Mouse (Mus musculus): ENCODE data around the gene Tsga10. TPM values are rescaled to one million over a fixed set of nuclear protein-coding genes. Genes with fewer than 3 reads are reported as not detected.

Tsga10 gene
- total RNA-seq, 2 experiments from 2014 or later: 20.0 to 24.0 TPM

DNA sequence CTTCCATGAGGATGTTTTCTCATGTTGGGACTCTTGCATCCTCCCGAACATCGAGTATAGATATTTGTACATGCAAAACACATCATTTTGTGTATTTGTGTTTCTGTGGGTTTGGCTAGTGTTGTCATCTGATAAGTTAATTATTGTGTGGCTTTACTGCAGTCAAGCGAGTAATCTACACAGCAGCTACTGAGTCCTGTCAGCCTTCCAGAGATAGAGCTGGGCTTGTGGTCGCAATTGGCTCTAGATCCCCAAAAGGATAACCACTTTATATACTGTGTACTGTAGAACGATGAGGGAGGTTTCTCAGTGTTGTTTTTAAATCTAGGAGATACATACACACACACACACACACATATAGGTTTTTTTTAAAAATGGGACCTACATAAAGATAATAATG lies 130.3 kb downstream of the Tsga10 start:
- no peak for TF ChIP-seq CTCF (IDR thresholded peaks at IDR 0.05)
- intact Hi-C loops (cut with DNase I): no loop called here
- Histone ChIP-seq H3K27ac (no peak overlapping the region), H3K4me3 (no peak overlapping the region)
- no peak for DNase-seq (ENCODE audit: extremely low spot score in 1 of 2, low spot score in 2 of 2)

DNA sequence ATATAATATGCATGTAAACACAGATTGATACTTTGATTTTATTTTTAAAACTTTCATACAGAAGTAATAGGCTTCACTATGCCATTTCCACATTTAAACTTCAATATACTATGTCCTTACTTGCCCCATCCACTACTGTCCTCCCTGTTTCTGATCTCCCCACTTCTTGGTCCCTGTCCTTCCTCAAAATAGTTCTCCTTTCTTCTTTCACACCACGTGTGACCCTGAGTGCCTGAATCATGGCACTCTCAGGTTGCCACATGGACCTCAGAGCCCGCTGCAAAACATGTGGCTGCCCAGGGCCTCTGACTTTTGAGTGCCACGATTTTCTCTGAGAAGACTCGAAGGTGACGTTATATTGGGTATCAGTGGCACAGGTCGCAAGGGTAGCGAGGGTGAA lies 131.4 kb downstream of the Tsga10 start:
- no peak for DNase-seq (ENCODE audit: extremely low spot score in 1 of 2, low spot score in 2 of 2)
- intact Hi-C loops (cut with DNase I): no loop called here
- no peak overlapping the region for H3K4me3 ChIP-seq
- no peak overlapping the region for H3K27ac ChIP-seq
- no peak for TF ChIP-seq CTCF (IDR thresholded peaks at IDR 0.05)

DNA sequence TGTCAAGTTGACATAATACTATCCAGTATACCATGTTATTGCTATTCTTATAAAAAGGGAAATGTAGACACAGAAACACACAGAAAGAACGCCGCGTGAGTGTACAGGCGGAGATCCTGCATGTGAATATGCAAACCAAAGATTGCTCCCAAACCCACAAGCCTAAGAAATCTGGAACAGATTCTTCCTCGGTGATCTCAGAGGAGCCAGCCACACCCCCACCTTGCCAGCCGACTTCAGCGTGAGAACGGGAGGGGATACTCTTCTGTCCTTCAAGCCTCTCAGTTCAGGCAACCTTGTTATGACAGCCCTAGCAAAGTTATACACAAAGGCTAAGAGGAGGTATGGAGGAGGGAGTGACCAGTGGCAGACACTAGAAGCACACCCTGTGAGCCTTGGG lies 136.9 kb downstream of the Tsga10 start:
- H3K4me3 ChIP-seq: no peak overlapping the region

DNA sequence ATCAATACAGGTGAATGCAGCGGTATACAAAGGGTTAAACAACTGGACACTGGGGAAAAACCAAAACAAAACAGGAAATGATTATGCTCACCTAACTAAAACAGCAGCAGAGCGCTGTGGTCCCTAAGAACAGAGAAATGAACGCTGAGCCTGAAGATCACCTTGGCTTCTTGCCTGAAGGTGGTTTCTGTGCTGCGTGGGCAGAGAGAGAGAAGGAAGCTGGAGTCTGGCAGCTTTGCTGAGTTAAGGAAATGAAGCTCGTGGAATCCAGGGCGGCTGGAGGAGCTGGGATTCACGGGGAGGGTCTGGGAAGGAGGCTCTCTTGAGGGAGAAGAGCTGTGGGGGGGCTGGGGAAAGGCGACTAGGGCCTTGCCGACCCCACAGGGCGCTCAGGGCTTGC lies 138.2 kb downstream of the Tsga10 start:
- H3K4me3 ChIP-seq: no peak overlapping the region
- DNase-seq (ENCODE audit: extremely low spot score in 1 of 2, low spot score in 2 of 2): peak in 1 of 2 experiments; percentile 59
- TF ChIP-seq CTCF (IDR thresholded peaks at IDR 0.05): no peak
- H3K27ac ChIP-seq: peak overlapping the region; percentile 61
- intact Hi-C loops (cut with DNase I): no loop called here

More for the DNA sequence above, 136.9 kb downstream of the Tsga10 start:
- no peak for TF ChIP-seq CTCF (IDR thresholded peaks at IDR 0.05)
- DNase-seq (ENCODE audit: extremely low spot score in 1 of 2, low spot score in 2 of 2): peak in 1 of 2 experiments; percentile 8
- no peak overlapping the region; the same call in 1 of the 2 replicates for H3K27ac ChIP-seq
- intact Hi-C loops (cut with DNase I): no loop called here

DNA sequence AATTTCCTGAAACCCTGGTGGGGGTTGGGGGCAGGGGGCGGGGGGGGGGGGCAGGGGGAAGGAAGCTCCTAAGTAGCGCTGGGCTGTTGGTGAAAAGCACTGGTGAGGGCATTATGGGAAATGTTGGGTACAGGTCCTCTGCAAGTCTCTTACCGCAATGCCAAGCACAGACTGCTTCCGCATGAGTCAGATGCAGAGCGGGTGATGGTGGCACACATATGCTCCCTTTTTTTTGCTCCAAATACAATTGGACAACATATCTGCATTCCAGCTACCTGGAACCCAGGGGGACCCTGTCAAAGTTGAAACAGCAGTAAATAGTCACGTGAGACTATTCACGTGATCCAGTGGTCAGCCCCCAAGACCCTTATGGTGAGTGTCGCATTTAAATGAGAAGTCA lies 139.0 kb downstream of the Tsga10 start:
- DNase-seq (ENCODE audit: extremely low spot score in 1 of 2, low spot score in 2 of 2): no peak
- Histone ChIP-seq H3K4me3 (no peak overlapping the region), H3K27ac (peak overlapping the region; percentile 91)
- TF ChIP-seq CTCF (IDR thresholded peaks at IDR 0.05): no peak
- intact Hi-C loops (cut with DNase I): loop anchor here (2.0 kb wide), 1 partner anchor 138 kb away; no protein-coding TSS in a partner anchor

DNA sequence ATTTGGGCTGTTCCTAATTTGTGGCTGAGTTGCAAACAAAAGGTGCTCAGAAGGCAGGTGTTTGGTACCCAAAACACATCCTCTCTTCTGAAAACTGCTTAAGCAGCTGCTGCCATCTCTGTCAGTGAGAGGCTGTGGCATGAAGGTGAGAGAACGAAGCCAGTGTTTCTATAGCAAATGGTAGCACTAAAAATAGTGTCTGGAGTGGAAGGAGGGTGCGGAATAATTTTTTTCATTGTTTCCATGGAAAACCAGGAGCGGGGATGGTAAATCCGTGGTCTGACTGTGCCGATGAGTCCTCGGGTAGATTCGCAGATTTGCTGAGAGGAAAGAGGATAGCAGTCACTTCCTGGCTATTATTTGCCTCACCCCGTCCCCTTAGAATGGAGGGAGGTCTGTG lies 139.8 kb downstream of the Tsga10 start:
- Histone ChIP-seq H3K27ac (peak overlapping the region; percentile 91), H3K4me3 (peak overlapping the region; percentile 17; the same call in 1 of the 2 replicates)
- TF ChIP-seq CTCF (IDR thresholded peaks at IDR 0.05): no peak
- intact Hi-C loops (cut with DNase I): loop anchor here (1.0 to 2.0 kb wide), 3 partner anchors 18 to 138 kb away; no protein-coding TSS in a partner anchor
- DNase-seq (ENCODE audit: extremely low spot score in 1 of 2, low spot score in 2 of 2): peak in 1 of 2 experiments; percentile 30

DNA sequence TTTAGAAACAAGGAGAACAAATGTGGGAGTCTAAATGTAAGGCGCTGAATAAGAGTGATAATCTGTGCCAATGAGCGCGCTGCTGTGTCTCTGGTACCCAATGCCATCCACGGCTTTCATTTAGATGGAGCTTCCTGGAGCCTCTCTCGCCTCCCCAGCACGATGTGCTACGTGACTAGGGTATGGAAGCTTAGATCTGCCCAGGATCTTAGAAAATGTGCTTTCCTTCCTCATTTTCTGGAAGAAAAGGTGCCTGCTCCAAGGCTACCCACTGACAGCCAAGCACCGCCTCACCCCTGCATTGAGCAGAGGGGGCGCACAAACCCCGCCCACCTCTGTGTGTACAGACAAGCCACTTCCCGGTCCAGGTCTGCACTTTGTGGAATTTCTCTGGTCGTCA lies 140.3 kb downstream of the Tsga10 start:
- Histone ChIP-seq H3K27ac (peak overlapping the region; percentile 91), H3K4me3 (peak overlapping the region; percentile 17; the same call in 1 of the 2 replicates)
- DNase-seq (ENCODE audit: extremely low spot score in 1 of 2, low spot score in 2 of 2): peak; percentile 63 to 69
- intact Hi-C loops (cut with DNase I): loop anchor here (1.0 to 2.0 kb wide), 4 partner anchors 18 to 139 kb away; no protein-coding TSS in a partner anchor
- TF ChIP-seq CTCF (IDR thresholded peaks at IDR 0.05): no peak

DNA sequence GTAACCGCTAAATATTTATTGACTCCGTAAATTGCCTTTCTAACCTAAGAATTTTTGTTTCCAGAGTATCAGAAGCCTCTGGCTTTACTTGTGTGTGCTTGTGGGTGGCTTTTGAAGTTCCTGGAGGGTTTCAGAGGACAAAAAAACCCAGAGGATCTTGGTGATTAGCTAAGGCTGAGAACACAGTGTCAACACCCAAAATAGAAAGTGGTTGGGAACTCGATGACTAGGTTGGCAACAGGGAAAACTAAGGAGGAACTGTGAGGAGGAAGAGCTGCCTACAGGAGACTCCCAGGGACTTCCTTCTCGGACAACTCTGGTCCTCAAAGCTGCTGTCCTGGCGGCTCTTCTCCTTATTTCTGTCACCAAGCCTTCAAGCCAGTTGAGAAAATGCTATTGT lies 145.1 kb downstream of the Tsga10 start:
- Histone ChIP-seq H3K27ac (peak overlapping the region; percentile 94; the same call in 1 of the 2 replicates), H3K4me3 (no peak overlapping the region)
- intact Hi-C loops (cut with DNase I): no loop called here
- DNase-seq (ENCODE audit: extremely low spot score in 1 of 2, low spot score in 2 of 2): no peak
- no peak for TF ChIP-seq CTCF (IDR thresholded peaks at IDR 0.05)

DNA sequence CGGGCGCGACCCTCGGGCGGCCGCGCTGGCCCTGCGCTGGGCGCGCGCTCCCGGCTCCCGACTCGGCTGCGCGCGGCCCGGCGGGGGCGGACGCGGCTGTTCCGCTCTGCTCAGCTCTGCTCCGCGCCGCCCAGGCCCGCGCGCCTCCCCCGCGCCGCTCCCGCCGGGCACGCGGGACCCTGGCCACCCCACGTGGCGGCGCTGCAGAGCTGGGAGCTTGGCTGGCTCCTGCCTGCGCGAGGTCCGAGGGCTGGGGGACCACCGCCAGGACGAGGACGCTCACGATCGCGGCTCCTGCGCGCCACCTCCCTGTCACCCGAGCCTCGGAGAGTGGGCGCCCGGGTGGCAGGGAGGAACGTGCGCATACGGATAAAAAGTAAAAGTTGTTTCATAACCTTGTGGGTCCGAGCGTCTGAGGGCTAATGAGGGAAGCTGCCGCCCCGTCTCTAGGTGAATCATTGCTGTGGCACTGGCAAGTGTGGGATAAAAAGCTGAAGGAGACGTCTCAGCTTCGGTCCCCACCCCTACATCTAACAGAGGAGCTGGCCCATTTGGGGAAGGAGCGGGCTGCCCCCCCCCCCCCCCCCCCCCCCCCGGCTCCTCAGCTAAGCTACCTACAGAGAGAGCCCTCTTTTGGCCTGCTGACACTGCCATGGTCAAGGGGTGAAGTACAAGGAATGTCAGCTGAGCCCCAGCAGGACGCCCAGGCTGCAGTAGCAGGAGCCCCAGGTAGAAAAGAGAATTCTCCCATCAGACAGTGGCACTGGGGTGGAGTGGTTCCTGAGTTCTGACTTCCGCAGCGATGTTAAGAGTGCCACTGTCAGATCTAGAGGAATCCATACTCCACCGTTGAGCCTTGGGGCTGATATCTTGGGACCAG lies 146.2 kb downstream of the Tsga10 start, which contains the start of gene 2010300C02Rik:
Gene 2010300C02Rik (minus strand): TSS at position 325 of the 880 bp plus-strand sequence.
- peak; percentile 46 for TF ChIP-seq CTCF (IDR thresholded peaks at IDR 0.05)
- H3K27ac ChIP-seq: peak within 1 kb of the TSS; percentile 94
- intact Hi-C loops (cut with DNase I): loop anchor here (1.0 to 2.0 kb wide), 3 partner anchors 23 to 145 kb away; no protein-coding TSS in a partner anchor
- peak within 1 kb of the TSS; percentile 84 for H3K4me3 ChIP-seq
- peak; percentile 86 for DNase-seq (ENCODE audit: extremely low spot score in 1 of 2, low spot score in 2 of 2)

DNA sequence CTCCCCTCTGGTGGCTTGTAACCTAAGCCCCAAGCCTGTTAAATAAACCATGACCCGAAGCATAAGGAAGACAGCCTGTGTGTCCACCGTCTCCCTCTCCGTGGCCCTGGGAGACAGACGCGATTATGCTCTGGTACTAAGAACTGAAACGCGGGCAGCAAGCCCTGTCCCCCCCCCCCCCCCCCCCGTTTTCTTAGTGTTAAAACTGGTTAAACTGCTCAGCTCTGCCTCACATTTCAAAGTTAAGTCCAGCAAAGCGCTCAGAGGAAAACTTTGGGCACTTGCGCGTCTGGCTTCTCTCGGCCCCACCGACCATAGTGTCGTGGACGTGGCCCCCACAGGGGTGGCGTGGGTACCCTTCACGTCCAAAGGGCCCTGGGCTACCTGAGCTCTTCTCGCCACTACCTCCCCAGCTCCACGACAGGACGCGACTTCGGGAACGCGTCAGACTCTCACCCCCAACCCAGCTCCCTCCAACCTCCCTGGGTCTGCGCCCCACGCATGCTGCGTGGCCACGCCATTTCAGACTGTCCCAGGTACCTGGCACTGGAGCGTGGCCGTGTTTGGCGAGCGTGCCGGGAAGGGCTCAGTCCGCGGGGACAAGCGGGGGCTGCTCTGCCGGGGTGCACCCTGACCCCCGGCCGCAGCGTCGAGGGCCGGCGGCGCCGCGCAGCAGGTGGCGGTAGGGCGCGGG lies 147.1 kb downstream of the Tsga10 start:
- H3K4me3 ChIP-seq: peak overlapping the region; percentile 84
- TF ChIP-seq CTCF (IDR thresholded peaks at IDR 0.05): no peak
- peak overlapping the region; percentile 94 for H3K27ac ChIP-seq
- DNase-seq (ENCODE audit: extremely low spot score in 1 of 2, low spot score in 2 of 2): no peak
- intact Hi-C loops (cut with DNase I): loop anchor here (1.0 to 2.0 kb wide), 2 partner anchors 22 to 146 kb away; no protein-coding TSS in a partner anchor

DNA sequence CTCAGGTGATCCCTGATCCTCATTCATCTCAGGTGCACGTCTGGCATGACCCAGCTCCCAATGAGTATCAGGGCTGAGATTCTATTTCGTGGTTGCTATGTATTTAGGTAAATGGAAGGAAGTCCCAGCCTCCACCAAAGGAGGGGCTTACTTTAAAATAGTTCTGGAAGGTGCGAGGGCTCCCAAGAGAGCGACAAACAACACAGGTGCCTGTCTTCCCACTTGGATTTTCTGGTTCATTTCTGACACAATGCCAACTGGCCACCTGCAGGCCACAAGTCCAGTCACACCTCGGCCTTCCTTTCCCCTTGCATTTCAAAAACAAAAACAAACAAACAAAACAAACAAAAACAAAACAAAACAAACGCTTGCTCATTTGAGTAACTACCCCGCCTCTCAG lies 147.7 kb downstream of the Tsga10 start:
- Histone ChIP-seq H3K27ac (peak overlapping the region; percentile 94), H3K4me3 (peak overlapping the region; percentile 84)
- no peak; the same call in 1 of the 2 replicates for TF ChIP-seq CTCF (IDR thresholded peaks at IDR 0.05)
- intact Hi-C loops (cut with DNase I): loop anchor here (2.0 kb wide), 1 partner anchor 22 kb away; no protein-coding TSS in a partner anchor
- no peak for DNase-seq (ENCODE audit: extremely low spot score in 1 of 2, low spot score in 2 of 2)
